Mouse (Mus musculus): Measurements from ENCODE around the gene Hist1h2br.
"Not testable (repeated sequence)": the region's sequence is repeated elsewhere in the genome, so short reads cannot be mapped to it uniquely, and the experiment has no call there.

Gene Hist1h2br

DNA sequence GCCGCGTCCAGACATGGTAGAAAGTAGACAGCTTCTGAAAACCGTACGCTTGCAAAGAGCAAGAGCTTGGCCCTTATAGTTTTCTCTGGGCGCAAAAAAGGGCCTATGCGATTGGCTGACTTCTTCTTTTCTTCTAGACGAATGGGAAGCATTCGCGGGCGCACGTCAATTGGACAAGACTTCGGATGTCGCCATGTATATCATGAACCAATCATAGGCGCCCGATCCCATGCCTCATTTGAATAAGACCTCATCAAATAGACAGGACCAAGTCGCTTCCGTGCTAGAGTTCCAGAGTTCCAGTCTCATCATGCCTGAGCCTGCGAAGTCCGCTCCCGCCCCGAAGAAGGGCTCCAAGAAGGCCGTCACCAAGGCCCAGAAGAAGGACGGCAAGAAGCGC, at the start of gene Hist1h2br, which contains the start of gene Hist1h2ap:
Gene Hist1h2br, plus strand, starts transcription at position 283 of the 400 bp plus-strand sequence.
Gene Hist1h2ap, minus strand, starts transcription at position 47 of the 400 bp plus-strand sequence.
- DNase-seq: not testable (repeated sequence)

DNA sequence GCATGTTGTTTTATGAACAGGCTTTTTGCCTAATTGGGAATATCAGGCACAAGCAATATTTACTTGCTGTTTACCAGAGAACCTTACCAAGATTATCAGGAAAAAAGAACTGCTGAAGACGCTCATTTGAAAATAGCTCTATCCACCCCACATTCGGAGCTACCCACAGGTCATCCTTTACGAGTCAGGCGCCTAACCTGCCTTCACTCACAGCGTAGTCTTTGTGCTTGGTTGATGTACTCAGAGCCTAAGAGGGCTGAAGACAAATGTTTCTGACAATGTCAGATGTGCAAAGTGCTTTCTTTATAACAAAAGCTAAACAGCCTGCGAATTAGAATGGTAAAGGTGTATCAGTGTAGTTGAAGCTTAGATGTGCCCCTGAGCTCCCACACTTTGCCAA, 49.2 kb upstream of the Hist1h2br start:
- DNase-seq: no peak

DNA sequence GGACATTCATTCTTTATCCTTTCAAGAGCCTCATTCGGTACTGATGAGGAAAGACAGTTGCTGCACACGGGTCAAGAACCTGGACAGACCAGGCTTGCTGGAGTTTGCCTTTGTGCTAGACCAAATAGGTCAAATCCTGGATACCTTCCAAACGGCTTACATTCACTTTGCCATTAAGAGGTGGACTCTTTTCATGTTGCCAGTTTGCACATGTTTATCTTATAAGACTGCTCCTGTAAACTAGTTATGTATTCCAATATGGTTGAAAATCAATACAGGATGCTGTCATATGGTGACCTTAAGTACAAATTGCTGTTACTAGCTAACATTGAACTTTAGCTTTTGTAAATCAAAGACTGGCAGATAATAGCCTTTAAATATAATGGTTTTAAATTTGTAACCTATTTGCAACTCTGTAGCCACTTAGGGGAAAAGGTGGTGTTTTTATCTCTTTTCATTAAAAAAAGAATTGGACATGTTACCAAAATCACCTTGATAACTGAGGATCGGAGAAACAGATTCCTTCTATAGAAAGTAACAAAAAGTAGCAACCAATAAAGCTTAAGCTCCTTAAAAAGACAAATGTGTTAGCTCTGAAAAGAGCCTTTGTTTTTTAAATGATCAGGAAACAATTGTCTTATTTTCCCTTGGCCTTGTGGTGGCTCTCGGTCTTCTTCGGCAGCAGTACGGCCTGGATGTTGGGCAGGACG, 47.2 kb upstream of the Hist1h2br start:
- no peak for DNase-seq

DNA sequence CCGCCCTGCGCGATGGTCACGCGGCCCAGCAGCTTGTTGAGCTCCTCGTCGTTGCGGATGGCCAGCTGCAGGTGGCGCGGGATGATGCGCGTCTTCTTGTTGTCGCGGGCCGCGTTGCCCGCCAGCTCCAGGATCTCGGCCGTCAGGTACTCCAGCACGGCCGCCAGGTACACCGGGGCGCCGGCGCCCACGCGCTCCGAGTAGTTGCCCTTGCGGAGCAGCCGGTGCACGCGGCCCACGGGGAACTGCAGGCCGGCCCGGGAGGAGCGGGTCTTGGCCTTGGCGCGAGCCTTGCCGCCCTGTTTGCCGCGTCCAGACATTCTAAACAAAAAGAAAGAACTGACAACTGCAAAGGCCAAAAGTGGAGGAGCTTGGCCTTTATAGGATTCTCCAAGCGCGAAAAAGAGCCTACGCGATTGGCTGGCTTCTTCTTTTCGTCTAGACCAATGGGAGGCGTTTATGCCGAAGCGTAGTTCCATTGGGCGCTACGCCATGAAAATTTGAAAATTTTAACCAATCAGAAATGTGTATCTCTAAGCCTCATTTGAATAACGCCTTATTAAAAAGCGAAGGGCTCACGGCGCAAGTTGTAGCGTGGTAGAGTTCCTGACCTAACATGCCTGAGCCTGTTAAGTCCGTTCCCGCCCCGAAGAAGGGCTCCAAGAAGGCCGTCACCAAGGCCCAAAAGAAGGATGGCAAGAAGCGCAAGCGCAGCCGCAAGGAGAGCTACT, 46.5 kb upstream of the Hist1h2br start, which contains the start of the genes Hist1h2an and Hist1h2bp:
Gene Hist1h2an, minus strand, starts transcription at position 320 of the 731 bp plus-strand sequence.
Gene Hist1h2bp, plus strand, starts transcription at position 563 of the 731 bp plus-strand sequence.
- peak; percentile 78 to 90 for DNase-seq

DNA sequence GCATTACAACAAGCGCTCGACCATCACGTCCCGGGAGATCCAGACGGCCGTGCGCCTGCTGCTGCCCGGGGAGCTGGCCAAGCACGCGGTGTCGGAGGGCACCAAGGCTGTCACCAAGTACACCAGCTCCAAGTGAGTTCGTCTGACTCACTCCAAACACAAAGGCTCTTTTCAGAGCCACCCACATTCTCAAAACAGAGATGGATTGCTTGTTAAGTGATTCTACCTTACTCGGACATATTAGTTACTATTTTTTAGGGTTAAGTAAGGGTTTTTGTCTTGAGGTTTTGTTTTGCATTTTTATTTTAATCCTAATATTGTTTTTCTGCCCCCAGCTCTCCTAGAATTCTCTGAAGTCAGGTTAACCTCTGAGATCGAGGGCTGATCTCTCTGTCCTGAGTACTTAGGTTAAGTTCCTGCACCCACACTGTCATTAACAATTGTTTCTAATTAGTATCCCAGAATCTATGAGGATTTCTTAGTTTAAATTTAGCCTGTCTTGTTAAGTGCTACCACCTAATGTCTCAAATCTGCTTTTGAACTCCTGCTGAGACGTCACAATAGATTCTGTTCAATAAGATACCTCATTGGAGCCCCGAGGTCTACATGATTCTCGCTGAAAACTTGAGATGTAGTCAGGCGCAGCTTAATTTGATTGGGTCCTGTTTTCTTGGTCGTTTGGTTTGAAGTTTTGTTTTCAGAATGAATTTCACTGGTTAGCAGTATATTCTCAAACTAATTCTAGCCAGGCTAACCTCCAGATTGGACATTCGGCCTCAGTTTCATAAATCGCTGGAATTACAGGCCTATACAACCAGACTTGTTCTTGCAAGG, 45.6 kb upstream of the Hist1h2br start:
- no peak for DNase-seq

DNA sequence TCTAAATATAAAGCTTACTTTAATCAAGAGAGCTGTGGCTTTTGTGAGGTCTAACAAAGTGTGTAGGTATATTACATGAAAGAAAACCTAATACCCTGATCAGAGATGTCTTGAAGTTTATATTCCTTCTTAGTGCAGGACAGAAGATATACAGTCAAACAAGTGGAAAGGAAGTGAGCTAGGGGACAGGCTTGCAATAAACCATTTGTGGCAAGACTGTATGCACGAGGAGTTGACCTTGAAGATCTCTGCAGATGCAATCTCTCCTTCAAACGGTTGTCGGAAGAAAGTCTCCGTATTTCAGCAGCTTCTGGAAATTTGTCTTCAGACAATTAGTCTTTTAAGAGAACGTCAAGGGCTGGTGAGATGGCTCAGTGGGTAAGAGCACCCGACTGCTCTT, 43.6 kb upstream of the Hist1h2br start:
- DNase-seq: no peak

DNA sequence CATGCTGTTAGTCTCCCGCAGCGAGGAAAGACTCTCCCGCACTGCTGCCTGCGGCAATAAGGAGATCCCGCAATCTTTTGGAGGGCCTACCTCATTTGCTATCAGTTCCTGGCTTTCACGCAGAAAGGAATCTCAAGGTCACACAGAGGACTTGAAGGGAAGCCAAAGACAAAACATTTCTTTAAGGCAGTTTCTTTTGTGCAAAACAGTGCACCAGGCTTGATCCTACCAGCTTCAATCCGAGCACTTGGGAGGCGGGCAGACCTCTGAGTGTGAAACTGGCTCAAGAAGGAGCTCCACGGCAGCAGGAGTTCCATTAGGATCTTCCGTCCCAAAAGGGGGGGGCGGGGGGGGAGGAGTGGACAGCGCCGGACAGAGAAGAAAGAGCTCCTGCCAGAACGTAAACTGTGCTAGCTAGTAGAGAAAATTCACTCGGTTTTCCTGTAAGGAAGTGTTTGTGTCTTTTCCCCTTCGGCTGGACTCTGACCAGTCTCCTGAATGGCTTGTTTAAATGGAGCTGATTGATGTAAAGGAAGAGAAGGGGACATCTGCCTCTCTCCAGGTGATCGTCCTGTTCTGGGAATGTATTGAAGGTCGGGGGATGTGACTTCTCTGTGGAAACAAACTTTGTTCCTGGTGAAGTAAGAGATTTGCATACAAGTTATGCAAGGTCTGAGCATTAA, 42.8 kb upstream of the Hist1h2br start:
- DNase-seq: no peak

DNA sequence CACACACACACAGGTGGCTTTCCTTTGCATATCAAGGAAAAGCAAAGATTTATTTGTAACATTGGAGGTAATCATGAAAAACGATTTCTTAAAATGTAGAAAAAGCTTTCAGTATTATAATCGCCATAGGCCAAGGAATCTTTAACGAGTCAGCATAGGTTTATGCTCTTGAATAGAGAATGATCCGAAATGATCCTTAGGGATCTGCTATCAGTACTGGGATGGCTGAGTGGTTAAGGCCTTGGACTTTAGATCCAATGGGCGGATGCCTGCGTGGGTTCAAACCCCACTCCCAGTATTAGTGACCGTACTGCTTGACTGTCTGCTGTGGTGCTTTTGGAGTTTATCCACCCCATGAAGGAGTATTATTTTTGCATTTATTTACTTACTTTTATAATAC, 38.0 kb upstream of the Hist1h2br start:
- DNase-seq: no peak

DNA sequence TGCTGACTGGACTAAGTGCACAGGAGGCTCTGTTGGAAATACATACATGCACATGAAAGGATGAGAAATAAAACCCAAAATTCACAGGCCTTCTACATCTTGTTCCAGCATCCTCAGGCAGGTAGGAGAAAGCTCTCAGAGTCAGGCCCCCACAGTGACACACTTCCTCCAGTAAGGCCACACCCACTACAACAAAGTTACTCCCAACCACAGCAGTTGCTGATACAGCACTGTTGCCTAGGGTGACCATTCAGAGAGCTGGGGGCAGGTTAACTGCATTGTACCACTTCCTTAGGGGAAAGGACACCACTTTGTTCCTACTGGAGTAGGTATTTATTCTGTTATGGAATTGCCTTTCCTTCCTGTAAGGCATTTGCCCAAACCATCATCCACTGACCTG, 36.4 kb upstream of the Hist1h2br start:
- not testable (repeated sequence) for DNase-seq

DNA sequence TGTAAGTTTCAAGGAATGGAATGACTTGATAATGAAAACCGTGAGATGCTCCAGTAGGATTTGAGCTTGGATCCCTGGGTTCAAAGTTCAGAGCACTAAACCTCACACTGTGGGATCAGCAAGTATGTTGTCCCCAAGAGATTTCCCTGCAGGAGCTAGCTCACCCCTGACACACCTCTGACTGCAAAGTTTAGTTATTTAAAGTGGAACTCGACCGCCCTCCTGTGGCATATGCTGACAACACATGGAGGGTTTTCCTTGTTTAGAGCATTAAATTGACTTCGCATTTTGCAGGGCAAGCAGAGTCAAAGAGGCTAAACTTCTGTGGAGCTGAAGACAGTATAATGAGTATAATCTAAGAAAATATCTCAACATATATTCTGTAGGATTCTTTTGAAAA, 30.5 kb upstream of the Hist1h2br start:
- DNase-seq: not testable (repeated sequence)

DNA sequence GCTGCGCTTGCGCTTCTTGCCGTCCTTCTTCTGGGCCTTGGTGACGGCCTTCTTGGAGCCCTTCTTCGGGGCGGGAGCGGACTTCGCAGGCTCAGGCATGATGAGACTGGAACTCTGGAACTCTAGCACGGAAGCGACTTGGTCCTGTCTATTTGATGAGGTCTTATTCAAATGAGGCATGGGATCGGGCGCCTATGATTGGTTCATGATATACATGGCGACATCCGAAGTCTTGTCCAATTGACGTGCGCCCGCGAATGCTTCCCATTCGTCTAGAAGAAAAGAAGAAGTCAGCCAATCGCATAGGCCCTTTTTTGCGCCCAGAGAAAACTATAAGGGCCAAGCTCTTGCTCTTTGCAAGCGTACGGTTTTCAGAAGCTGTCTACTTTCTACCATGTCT, 23.5 kb upstream of the Hist1h2br start, which contains the start of the genes Hist1h2bq and Hist1h2ao:
Gene Hist1h2bq, minus strand, starts transcription at position 125 of the 400 bp plus-strand sequence.
Gene Hist1h2ao, plus strand, starts transcription at position 393 of the 400 bp plus-strand sequence.
- not testable (repeated sequence) for DNase-seq

DNA sequence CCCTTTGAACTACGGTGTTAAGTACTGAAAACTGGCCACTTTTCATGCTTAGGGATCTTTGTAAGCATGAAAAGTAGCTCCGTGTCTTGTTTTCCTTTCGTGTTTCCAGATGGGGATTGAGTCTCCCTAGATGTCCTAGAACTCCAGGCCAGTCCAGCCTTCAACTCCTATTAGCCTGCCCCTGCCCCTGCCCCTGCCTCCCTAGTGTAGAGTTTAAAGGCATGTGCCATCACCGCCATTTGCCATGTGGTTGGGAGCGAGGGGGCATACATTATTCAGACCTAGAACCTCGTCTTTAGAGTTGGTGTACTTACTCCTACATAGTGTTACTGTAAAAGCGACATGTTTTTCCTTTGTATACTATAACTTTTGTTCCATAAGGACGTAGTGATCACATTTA, 22.5 kb upstream of the Hist1h2br start:
- not testable (repeated sequence) for DNase-seq

DNA sequence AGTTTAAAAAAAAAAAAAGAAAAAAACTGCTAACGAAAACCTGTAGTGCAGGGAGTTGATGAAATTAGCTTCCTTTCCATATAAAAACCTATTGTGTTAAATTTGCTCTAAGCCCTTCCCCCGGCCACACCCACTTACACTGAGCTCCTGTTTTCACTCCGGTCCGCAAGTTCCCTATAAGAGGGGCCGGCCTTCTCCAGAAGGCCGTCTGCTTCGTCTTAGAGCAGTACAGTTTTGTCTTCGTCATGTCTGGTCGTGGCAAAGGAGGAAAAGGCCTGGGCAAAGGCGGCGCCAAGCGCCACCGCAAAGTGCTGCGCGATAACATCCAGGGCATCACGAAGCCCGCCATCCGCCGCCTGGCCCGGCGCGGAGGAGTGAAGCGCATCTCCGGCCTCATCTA, 22.0 kb upstream of the Hist1h2br start, which contains the start of gene Hist1h4m:
Gene Hist1h4m, plus strand, starts transcription at position 208 of the 400 bp plus-strand sequence.
- peak; percentile 26 to 53 for DNase-seq

DNA sequence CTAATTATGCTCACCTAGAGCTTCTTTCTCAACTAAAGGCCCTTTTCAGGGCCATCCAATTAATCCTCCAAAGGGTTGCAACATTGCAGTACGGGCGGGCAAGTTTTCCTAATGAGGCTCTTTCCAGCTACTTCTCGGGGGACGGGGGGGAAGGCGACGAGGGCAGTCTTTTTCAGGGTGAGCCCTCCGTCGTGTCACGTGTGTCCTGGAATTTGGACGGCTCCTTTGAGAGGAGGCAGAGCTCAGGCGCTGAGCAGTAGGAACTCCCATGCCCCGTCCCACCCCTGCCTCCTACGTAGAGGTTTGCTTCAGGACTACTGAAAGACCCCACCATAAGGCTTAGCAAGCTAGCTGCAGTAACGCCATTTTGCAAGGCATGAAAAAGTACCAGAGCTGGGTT, 21.5 kb upstream of the Hist1h2br start:
- not testable (repeated sequence) for DNase-seq

DNA sequence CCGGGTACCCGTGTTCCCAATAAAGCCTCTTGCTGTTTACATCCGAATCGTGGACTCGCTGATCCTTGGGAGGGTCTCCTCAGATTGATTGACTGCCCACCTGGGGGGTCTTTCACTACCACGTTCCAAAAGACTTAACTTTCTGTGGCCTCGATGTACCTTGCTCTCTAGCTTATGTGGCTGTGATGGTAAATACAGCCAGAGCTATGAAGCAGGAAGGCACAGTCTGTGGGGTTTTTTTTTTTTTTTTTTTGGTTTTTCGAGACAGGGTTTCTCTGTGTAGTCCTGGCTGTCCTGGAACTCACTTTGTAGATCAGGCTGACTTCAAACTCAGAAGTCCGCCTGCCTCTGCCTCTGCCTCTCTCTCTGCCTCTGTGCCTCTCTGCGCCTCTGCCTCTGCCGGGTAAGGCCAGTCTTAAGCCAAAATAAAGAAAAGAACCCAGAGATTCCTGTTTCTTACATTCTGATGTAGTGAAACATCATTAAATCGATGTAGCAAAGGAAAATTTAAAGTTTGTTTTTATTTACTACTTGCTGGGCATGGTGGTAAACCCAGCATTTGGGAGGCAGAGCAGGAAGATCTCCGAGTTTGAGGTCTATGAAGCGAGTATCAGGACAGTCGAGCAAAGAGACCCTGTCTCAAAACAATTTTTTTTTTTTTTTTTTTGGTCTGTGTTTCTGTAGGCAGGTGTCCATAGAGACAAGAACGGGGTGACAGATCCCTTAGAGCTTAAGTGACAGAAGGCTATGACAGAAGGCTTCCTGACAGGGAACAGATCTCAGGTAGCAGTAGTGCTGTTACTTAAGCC, 13.3 kb upstream of the Hist1h2br start:
- DNase-seq: not testable (repeated sequence)

DNA sequence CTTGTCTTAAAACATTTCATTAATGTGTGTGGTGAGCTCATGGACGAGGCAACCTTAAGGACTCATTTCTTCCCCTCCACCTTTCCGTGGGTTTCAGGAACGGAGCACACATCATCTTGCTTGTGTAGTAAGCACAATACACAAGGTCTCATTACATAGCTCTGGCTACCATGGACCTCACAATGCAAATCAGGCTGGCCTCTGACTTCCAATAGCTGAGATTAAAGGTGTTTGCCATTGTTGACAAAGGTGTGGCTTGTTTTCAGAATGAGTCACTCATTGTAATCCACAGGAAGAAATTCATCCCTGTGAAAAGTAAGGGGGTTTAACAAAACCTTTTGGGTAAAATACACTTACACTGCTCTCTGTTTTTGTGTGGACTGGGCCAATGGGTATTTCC, 5.0 kb upstream of the Hist1h2br start:
- DNase-seq: no peak

DNA sequence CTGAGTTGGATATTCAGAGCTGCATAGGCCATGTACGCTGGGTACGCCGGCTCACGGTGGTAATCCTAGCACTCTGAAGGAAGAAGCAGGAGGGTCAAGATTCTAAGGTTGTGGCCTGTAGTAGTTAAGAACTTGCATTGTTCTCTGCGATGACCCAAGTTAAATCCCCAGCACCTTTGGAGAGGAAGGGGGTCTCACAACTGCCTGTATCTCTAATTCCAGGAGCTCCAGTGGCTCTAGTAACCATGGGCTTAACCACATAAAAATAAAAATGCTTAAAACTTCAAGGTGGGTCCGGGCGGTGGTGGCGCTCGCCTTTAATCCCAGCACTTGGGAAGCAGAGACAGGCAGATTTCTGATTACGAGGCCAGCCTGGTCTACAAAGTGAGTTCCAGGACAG, 3.2 kb upstream of the Hist1h2br start:
- no peak for DNase-seq

DNA sequence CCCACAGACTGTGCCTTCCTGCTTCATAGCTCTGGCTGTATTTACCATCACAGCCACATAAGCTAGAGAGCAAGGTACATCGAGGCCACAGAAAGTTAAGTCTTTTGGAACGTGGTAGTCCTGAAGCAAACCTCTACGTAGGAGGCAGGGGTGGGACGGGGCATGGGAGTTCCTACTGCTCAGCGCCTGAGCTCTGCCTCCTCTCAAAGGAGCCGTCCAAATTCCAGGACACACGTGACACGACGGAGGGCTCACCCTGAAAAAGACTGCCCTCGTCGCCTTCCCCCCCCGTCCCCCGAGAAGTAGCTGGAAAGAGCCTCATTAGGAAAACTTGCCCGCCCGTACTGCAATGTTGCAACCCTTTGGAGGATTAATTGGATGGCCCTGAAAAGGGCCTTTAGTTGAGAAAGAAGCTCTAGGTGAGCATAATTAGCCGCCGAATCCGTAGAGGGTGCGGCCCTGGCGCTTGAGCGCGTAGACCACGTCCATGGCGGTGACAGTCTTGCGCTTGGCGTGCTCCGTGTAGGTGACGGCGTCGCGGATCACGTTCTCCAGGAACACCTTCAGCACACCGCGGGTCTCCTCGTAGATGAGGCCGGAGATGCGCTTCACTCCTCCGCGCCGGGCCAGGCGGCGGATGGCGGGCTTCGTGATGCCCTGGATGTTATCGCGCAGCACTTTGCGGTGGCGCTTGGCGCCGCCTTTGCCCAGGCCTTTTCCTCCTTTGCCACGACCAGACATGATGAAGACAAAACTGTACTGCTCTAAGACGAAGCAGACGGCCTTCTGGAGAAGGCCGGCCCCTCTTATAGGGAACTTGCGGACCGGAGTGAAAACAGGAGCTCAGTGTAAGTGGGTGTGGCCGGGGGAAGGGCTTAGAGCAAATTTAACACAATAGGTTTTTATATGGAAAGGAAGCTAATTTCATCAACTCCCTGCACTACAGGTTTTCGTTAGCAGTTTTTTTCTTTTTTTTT, 1.8 kb upstream of the Hist1h2br start, which contains the start of gene Hist1h4n:
Gene Hist1h4n, minus strand, starts transcription at position 779 of the 977 bp plus-strand sequence.
- peak; percentile 17 to 40 for DNase-seq

DNA sequence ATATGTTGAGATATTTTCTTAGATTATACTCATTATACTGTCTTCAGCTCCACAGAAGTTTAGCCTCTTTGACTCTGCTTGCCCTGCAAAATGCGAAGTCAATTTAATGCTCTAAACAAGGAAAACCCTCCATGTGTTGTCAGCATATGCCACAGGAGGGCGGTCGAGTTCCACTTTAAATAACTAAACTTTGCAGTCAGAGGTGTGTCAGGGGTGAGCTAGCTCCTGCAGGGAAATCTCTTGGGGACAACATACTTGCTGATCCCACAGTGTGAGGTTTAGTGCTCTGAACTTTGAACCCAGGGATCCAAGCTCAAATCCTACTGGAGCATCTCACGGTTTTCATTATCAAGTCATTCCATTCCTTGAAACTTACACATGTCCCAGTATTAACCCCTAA, 7.0 kb downstream of the Hist1h2br start:
- not testable (repeated sequence) for DNase-seq

DNA sequence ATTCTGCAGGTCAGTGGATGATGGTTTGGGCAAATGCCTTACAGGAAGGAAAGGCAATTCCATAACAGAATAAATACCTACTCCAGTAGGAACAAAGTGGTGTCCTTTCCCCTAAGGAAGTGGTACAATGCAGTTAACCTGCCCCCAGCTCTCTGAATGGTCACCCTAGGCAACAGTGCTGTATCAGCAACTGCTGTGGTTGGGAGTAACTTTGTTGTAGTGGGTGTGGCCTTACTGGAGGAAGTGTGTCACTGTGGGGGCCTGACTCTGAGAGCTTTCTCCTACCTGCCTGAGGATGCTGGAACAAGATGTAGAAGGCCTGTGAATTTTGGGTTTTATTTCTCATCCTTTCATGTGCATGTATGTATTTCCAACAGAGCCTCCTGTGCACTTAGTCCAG, 12.8 kb downstream of the Hist1h2br start:
- DNase-seq: not testable (repeated sequence)
